Mouse (Mus musculus): Measurements from ENCODE around the gene AI464131. TPM values are rescaled to one million over a fixed set of nuclear protein-coding genes. Genes with fewer than 3 reads are reported as not detected.

The AI464131 gene
- polyA plus RNA-seq, 1 experiment from 2014 or later = 3.1 TPM

DNA sequence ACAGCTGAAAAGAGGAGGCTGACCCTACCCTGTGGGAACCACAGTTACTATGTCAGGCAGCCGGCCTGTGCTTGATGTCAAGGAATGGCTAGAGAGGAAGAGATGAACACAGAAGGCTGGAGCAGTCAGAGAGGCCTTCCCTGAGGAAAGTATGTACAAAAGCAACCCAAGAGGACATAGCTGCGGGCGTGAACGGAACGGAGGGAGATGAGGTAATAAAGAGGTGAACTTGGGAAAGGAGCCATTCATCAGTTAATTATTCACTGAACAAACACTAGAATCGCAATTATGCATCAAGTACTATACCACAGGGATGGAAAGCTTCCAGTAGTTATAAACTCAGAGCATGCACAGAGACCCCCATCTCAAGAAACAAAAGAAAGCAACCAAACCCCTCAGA is 19.3 kb upstream of the AI464131 start:
- Histone ChIP-seq H3K9ac (replicated peaks) (no peak overlapping the region), H3K36me3 (no peaks in the 10 kb centered on the region), H3K9me3 (no peaks in the 10 kb centered on the region), H3K27ac (replicated peaks) (no peak overlapping the region), H3K4me1 (peaks cover 16% of the 10 kb centered on the region), H3K4me2 (replicated peaks) (no peak overlapping the region), H3K27me3 (no peaks in the 10 kb centered on the region), H3K4me3 (no peak overlapping the region)
- WGBS = 35% methylated on average over 6 of the region's 6 CpGs
- no peak for ATAC-seq (replicated peaks)

DNA sequence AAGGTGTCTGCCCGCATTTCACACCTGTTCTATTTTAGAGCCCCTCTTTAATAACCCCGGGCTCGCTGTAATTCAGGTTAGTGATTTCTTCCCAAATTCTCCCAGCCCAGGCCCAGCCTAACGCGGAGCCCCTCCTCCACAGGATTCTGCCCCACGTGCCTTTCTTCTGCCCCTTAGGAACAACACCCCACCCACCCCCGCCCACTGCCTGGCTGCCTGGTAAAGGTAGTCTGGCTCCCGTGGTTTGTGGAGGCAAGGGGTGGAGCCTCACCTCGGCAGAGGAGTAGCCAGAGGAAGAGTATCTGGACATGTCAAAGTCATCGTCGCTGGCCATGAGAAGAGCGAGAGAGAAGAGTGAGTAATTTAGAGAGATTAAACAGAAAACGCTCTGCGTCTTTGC is 17.8 kb upstream of the AI464131 start:
- no peaks in the 10 kb centered on the region for H3K36me3 ChIP-seq
- H3K9me3 ChIP-seq = no peaks in the 10 kb centered on the region
- peaks cover 6% of the 10 kb centered on the region; the same call in 1 of the 2 replicates for H3K4me1 ChIP-seq
- no peak overlapping the region for H3K27ac ChIP-seq (replicated peaks)
- ATAC-seq (replicated peaks) = no peak
- 49% methylated on average over 14 of the region's 14 CpGs for WGBS
- H3K27me3 ChIP-seq = no peaks in the 10 kb centered on the region
- H3K4me3 ChIP-seq = no peak overlapping the region
- H3K4me2 ChIP-seq (replicated peaks) = no peak overlapping the region
- no peak overlapping the region for H3K9ac ChIP-seq (replicated peaks)

DNA sequence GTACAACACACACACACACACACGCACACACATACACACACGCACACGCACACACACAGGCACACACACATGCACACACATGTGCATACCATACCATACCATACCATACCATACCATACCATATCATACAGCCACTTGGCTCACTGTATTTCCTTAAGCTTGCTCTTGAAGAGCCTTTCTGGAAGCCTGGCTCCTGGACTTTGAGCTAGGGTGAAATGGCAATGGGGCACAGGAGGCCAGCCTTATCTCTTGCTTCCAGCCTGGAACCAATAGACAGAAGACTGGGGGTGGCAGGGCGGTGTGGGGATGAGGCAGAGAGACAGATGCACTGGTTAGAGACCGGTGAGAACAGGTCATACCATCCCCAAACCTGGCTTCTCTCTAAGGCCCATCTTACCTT is 16.3 kb upstream of the AI464131 start:
- Histone ChIP-seq H3K9ac (replicated peaks) (no peak overlapping the region), H3K36me3 (no peaks in the 10 kb centered on the region), H3K9me3 (no peaks in the 10 kb centered on the region), H3K4me1 (peaks cover 6% of the 10 kb centered on the region; the same call in 1 of the 2 replicates), H3K27me3 (no peaks in the 10 kb centered on the region), H3K27ac (replicated peaks) (no peak overlapping the region), H3K4me2 (replicated peaks) (no peak overlapping the region), H3K4me3 (no peak overlapping the region)
- WGBS = 96% methylated on average over 5 of the region's 5 CpGs
- ATAC-seq (replicated peaks) = no peak

DNA sequence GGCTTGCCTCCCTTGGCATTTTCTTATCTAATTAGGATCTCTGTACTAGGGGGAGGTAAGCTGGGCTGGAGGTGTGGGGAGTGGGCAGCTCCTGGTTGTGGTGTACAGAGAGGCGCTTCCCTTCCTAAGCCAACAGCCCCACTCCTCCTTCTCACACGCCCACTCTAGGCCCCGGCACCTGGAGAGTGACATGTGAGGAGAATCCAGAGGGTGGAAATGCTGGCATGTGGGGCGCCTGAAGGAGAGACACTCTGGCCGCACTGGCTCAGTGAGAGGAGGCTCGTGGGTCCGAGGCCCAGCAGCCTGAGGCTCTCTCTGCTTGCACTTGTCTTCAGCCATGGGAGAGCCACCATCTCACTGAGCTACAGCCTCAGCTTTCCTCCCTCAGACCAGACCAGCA is 15.5 kb upstream of the AI464131 start:
- Histone ChIP-seq H3K9me3 (no peaks in the 10 kb centered on the region), H3K4me3 (no peak overlapping the region), H3K4me2 (replicated peaks) (no peak overlapping the region), H3K36me3 (no peaks in the 10 kb centered on the region), H3K4me1 (peaks cover 8% of the 10 kb centered on the region), H3K27ac (replicated peaks) (no peak overlapping the region), H3K9ac (replicated peaks) (no peak overlapping the region), H3K27me3 (no peaks in the 10 kb centered on the region)
- no peak for ATAC-seq (replicated peaks)
- 77% methylated on average over 7 of the region's 7 CpGs for WGBS

DNA sequence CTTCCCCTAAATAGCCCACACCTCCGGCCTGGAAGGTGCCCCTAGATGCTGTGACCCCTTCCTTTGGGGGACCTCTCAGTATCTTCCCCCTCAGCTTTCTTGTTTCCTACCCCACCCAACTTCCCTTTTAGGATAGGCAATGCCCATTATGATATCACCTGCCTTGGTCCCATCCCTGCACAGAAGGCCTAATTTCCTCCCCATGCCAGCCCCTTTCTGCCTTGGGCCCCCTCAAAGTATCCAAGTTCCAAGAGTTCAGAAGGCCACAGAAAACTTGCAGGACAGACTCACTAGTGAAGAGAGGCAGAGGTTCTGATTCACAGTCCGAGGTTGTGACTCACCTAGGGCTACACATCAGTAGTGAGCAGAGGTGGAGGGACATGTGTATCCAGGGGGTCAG is 14.4 kb upstream of the AI464131 start, which contains the start of gene 1110017D15Rik:
TSS of gene 1110017D15Rik (minus strand) at position 101 of the 400 bp plus-strand sequence.
- no peak within 1 kb of the TSS for H3K4me2 ChIP-seq (replicated peaks)
- H3K4me3 ChIP-seq = no peak within 1 kb of the TSS
- H3K27ac ChIP-seq (replicated peaks) = no peak within 1 kb of the TSS
- H3K9me3 ChIP-seq = no peaks in the 10 kb centered on the region
- no peaks in the 10 kb centered on the region for H3K27me3 ChIP-seq
- no peaks in the 10 kb centered on the region for H3K36me3 ChIP-seq
- peaks cover 8% of the 10 kb centered on the region for H3K4me1 ChIP-seq
- WGBS = 97% methylated on average over 2 of the region's 2 CpGs
- H3K9ac ChIP-seq (replicated peaks) = no peak within 1 kb of the TSS
- ATAC-seq (replicated peaks) = no peak

- no peaks in the 10 kb centered on the region for H3K9me3 ChIP-seq
- H3K4me3 ChIP-seq = no peak overlapping the region
- ATAC-seq (replicated peaks) = no peak
- peaks cover 6% of the 10 kb centered on the region for H3K4me1 ChIP-seq
- H3K27ac ChIP-seq (replicated peaks) = 0 out of 2 replicates have a peak overlapping the region, but pooled peaks have one; percentile 31
- H3K4me2 ChIP-seq (replicated peaks) = no peak overlapping the region
- no peak overlapping the region for H3K9ac ChIP-seq (replicated peaks)
- WGBS = 26% methylated on average over 8 of the region's 8 CpGs
- H3K36me3 ChIP-seq = no peaks in the 10 kb centered on the region
- no peaks in the 10 kb centered on the region for H3K27me3 ChIP-seq
These were observed 10.8 kb upstream of the AI464131 start for GRCm38 (mm10) chr4:41513714-41514113.

GRCm38 (mm10) chr4:41513309-41513708 is 10.4 kb upstream of the AI464131 start:
- Histone ChIP-seq H3K4me2 (replicated peaks) (no peak overlapping the region), H3K27me3 (no peaks in the 10 kb centered on the region), H3K4me3 (no peak overlapping the region), H3K4me1 (peaks cover 6% of the 10 kb centered on the region), H3K36me3 (no peaks in the 10 kb centered on the region), H3K9ac (replicated peaks) (no peak overlapping the region), H3K27ac (replicated peaks) (0 out of 2 replicates have a peak overlapping the region, but pooled peaks have one; percentile 31), H3K9me3 (no peaks in the 10 kb centered on the region)
- WGBS = 14% methylated on average over 4 of the region's 4 CpGs
- peak; percentile 55; the same call in 1 of the 2 replicates for ATAC-seq (replicated peaks)

DNA sequence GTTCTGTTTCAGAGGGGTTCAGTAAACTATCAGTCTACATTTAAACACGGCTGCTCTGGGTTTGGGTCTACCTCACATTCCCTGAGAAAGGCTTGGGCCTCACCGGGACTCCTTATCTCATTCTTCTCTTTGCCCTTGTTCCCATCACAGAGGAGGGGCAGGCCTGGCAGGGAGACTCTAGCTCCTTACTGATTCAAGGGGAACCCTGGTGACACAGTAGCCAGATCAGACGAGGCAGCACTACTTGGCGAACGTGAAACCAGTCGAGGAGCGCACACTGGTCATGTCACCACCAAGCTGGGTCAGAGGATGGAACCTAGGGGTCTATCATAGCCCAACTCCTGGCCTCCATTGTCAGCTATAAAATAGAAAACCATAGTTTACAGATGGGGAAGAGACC is 5.1 kb upstream of the AI464131 start:
- Histone ChIP-seq H3K9me3 (no peaks in the 10 kb centered on the region), H3K9ac (replicated peaks) (peak overlapping the region; percentile 67; the same call in 1 of the 2 replicates), H3K27ac (replicated peaks) (no peak overlapping the region), H3K27me3 (no peaks in the 10 kb centered on the region), H3K4me3 (no peak overlapping the region), H3K4me2 (replicated peaks) (peak overlapping the region; percentile 72; the same call in 1 of the 2 replicates), H3K36me3 (no peaks in the 10 kb centered on the region), H3K4me1 (peaks cover 20% of the 10 kb centered on the region)
- WGBS = 49% methylated on average over 7 of the region's 7 CpGs
- no peak for ATAC-seq (replicated peaks)

DNA sequence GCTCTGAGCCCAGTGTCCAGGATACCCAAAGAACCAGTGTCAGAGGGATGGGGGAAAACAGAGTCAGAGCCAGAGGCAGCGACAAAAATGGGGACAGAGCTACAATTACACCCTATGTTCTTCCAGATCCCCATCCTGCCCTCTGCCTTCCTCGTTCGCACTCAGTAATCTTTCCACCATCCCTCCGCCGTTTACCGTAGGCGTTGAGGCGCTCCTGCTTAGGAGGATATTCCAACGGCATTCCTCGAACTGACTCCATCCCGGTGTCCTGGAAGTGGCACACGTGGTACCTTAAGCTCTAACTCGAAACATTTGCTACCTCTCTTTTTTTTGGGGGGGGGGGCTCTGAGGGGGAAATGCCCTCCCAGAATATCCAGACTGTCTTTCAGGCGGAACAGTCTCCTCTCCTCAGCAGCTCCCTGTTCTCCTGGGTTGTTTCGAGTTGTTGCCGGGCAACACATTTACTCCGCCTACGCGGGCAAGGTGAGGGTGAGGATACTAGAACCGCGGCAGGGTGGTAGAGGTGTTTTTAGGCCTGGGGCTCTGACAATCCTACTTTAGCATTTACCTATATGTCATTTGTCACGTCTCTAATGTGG is 4.5 kb upstream of the AI464131 start:
- peak; percentile 23 for ATAC-seq (replicated peaks)
- peak overlapping the region; percentile 72 for H3K27ac ChIP-seq (replicated peaks)
- peak overlapping the region; percentile 53 for H3K4me3 ChIP-seq

DNA sequence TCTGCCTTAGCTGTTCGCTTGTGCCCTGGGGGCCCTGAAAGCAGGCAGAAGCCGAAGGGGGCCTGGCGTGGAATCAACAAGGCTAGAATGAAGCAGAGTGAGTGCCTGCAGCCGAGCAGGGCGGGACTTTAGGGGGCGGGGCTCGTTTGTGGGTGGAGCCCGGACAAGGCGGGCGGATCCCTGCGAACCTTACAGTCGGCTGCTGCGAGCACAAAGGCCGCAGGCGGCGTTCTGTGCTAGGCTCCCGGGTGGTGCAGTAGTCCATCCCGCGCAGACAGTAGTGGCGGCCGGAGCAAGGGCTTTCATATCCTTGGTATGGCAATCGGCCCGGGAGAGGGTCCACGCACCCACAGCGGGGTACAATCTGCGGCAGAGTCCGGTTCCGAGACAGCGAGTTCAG is 4.0 kb upstream of the AI464131 start:
- Histone ChIP-seq H3K4me1 (peaks cover 30% of the 10 kb centered on the region), H3K9me3 (no peaks in the 10 kb centered on the region), H3K9ac (replicated peaks) (peak overlapping the region; percentile 67), H3K36me3 (no peaks in the 10 kb centered on the region), H3K27me3 (peaks cover 4% of the 10 kb centered on the region; the same call in 1 of the 2 replicates), H3K27ac (replicated peaks) (peak overlapping the region; percentile 72), H3K4me2 (replicated peaks) (peak overlapping the region; percentile 72), H3K4me3 (peak overlapping the region; percentile 53)
- WGBS = under 1% methylated on average over 29 of the region's 29 CpGs
- peak; percentile 82 for ATAC-seq (replicated peaks)

More for the DNA sequence above, 4.5 kb upstream of the AI464131 start:
- peaks cover 2% of the 10 kb centered on the region; the same call in 1 of the 2 replicates for H3K27me3 ChIP-seq
- 1% methylated on average over 22 of the region's 22 CpGs for WGBS
- H3K36me3 ChIP-seq = no peaks in the 10 kb centered on the region
- H3K9ac ChIP-seq (replicated peaks) = peak overlapping the region; percentile 67
- peak overlapping the region; percentile 72 for H3K4me2 ChIP-seq (replicated peaks)
- peaks cover 26% of the 10 kb centered on the region for H3K4me1 ChIP-seq
- H3K9me3 ChIP-seq = no peaks in the 10 kb centered on the region

- Histone ChIP-seq H3K36me3 (no peaks in the 10 kb centered on the region), H3K9ac (replicated peaks) (no peak overlapping the region), H3K27ac (replicated peaks) (peak overlapping the region; percentile 72; the same call in 1 of the 2 replicates), H3K9me3 (no peaks in the 10 kb centered on the region), H3K4me3 (peak overlapping the region; percentile 53; the same call in 1 of the 2 replicates), H3K4me2 (replicated peaks) (peak overlapping the region; percentile 72), H3K4me1 (peaks cover 30% of the 10 kb centered on the region), H3K27me3 (peaks cover 9% of the 10 kb centered on the region; the same call in 1 of the 2 replicates)
- WGBS = 17% methylated on average over 13 of the region's 13 CpGs
- ATAC-seq (replicated peaks) = no peak
These were observed 3.3 kb upstream of the AI464131 start for GRCm38 (mm10) chr4:41506156-41506555.

DNA sequence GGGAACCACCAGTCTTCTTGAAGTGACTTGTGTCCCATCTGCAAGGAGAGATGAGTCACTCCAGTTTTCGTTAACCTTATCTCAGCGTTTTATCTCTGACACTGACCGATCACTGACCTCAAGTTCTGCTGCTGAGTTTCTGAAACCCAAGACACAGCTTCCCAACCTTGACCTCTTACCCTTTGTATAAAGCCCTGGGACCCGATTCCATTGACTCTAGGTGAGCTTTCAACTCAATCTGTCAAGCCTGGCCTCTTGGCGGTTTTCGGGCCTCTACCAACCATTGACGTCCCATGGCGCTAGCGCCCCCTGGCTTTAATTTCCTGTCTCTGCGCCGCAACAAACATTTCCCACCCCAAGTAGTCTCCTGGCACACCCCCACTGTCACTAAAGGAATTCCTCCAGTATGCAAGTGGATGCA is 2.3 kb upstream of the AI464131 start:
- H3K36me3 ChIP-seq = no peaks in the 10 kb centered on the region
- no peak for ATAC-seq (replicated peaks)
- no peak overlapping the region for H3K9ac ChIP-seq (replicated peaks)
- no peaks in the 10 kb centered on the region for H3K9me3 ChIP-seq
- no peak overlapping the region for H3K27ac ChIP-seq (replicated peaks)
- H3K4me2 ChIP-seq (replicated peaks) = no peak overlapping the region
- peaks cover 30% of the 10 kb centered on the region for H3K4me1 ChIP-seq
- WGBS = 58% methylated on average over 11 of the region's 11 CpGs
- H3K4me3 ChIP-seq = no peak overlapping the region
- peaks cover 18% of the 10 kb centered on the region for H3K27me3 ChIP-seq

Measured in forebrain, embryonic 15.5 days (tissue).